Mouse (Mus musculus): Measurements from ENCODE around the gene Ldlrap1. TPM values are rescaled to one million over a fixed set of nuclear protein-coding genes. Genes with fewer than 3 reads are reported as not detected.

Ldlrap1 gene
- total RNA-seq, 2 experiments from 2014 or later = 3.9 to 5.6 TPM

DNA sequence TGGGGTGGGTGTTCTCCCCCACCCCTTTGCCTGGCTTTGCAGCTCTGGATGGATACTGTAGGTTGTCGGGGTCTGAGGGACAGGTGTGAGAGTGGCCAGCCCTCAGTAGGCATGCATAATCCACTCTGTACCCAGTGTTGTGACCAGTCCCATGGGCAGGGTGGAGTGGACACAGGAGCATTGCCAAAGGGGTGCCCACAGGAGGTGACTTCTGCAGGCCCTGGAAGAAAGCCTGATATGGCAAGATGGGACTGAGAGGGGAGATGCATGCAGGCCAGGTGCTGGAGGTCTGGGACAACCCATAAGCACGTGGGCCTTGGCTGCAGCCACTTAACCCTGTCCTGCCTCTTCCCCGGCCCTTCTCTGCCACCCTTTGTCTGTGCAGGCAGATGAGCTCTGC, 47.5 kb downstream of the Ldlrap1 start:
- DNase-seq (ENCODE audit: low spot score) = no peak

DNA sequence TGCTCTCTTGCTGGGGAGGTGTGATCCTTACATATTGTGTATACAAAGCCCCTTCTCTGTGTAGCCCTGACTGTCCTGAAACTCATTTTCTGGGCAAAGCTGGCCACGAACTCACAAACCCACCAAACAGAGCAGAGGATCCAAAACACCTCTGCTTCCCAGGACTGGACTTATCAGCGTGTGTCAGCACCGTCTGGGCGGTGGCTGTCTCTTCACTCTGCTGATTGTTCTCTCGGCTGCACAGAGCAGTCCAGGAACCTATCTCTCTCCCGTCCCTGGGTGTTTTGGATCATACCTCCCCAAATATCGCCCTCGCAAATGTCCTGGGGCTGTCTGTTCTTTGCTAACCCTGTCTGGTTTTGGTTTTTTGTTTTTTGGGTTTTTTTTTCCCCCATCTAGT, 48.3 kb downstream of the Ldlrap1 start:
- DNase-seq (ENCODE audit: low spot score) = no peak

DNA sequence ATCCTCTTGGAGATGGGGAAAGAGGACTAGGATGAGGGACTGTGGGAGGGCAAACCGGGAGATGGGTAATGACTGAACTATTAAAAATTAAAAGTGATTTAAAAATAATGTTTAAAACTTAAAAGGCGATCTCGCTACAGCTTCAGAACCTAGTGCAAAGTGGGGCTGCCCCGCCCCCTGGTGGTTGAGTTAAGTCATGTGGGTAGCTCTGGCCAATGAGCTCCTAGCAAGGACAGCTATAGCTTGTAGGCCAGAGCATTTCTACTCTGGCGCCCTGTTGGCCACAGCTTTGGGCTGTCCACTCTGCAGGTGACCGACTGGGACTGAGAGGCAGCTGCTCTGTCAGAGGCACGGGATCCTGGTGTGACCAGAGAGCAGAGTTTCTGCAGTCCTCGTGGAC, 53.9 kb downstream of the Ldlrap1 start:
- DNase-seq (ENCODE audit: low spot score) = peak; percentile 86

DNA sequence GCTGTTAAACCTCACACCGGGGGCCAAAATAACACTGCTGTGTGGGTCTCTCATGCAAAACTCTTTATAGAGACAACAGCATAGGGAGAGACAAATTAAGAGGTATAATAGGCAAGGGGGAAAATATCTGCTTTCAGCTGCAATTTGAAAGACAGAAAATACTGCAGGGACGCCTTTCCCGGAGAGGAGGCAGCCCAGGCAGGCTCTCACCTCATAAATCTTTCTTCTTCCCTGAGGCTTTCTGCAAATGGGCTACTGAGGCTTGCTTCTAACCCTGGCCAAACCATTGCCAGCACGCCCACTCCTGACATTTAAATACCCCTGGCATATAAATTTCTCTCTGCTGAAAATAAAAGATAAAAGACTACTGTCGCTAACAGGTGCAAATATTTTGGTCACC, 62.5 kb downstream of the Ldlrap1 start:
- DNase-seq (ENCODE audit: low spot score) = no peak

- no peak for DNase-seq (ENCODE audit: low spot score)
These were observed 63.2 kb downstream of the Ldlrap1 start for GRCm38 (mm10) chr4:134704590-134704989.

DNA sequence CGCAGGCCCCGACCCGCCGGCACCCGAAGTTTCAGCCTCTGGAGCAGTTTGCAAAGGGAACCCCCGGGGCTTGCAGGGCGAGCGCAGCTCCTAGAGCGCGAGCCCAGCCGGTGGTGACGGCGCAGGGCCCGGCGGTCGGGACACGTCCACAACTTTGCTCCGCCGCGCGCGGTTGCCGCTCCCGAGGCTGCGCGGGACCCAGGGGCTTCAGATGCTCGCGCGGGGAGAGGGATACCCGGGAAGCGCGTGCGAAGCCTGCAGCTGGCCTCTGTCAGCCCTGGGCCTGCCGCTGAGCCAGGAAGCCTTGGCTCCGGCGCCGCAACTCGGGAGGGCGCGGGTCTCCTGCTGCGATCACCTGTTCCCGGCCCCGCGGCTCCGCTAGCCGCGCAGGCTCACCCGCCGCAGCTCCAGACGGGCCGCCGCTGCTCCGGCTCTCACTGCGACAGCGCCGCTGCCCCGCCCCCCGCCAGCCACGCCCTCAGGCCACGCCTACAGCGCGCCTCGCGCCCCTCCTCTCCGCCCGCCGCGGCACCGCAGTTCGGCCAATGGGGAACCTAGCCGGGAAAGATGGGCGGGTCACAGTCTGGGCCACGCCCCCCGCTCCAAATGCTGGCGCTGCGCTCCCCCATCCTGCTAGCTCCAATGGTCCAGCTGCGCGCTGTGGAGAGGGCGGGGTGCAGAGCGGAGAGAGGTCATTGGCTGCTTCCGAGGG, 63.8 kb downstream of the Ldlrap1 start, which contains the start of gene Man1c1:
TSS of gene Man1c1 (minus strand) at position 456 of the 712 bp plus-strand sequence.
- DNase-seq (ENCODE audit: low spot score) = peak; percentile 99

- DNase-seq (ENCODE audit: low spot score) = peak; percentile 33
These were observed 64.6 kb downstream of the Ldlrap1 start for GRCm38 (mm10) chr4:134702981-134703834.

- DNase-seq (ENCODE audit: low spot score) = peak; percentile 70
These were observed 65.9 kb downstream of the Ldlrap1 start for GRCm38 (mm10) chr4:134701934-134702333.

DNA sequence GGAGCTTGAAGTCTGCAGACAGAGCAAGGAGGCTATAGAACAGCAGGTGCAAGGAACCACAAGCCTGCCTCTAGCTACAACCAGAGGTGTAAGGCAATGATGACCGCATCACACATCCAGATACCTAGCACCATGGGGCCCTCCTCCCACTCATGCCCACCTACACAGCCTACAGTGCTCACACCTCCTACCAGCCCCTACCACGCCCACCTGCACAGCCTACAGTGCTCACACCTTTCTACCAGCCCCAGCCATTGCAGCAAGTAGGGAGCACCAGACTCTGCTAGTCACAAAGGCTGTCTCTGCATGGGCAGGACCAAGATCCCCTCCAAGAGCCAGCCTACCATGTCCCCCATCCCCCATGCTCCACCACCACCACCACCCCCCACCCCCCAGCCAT, 66.9 kb downstream of the Ldlrap1 start:
- DNase-seq (ENCODE audit: low spot score) = no peak

GRCm38 (mm10) chr4:134693202-134693940, 74.5 kb downstream of the Ldlrap1 start:
- DNase-seq (ENCODE audit: low spot score) = no peak

DNA sequence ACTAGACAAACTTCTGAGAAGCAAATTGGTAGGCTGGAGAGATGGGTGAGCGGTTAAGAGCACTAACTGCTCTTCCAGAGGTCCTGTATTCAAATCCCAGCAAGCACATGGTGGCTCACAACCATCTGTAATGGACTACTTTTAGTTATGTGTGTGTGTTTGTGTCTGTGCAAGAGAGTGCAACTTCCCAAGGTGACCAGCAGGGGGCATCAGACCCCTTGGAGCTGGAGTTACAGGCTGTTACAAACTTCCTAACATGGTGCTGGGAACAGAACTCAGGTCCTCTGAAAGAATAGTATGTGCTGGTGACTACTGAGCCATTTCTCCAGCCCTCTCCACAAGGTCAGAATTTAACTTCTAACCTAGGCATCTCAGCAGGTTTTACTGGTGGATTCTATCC, 75.4 kb downstream of the Ldlrap1 start:
- no peak for DNase-seq (ENCODE audit: low spot score)

Other genes starting within 250 kb of the Ldlrap1 start
- gene Mtfr1l, start 232.6 kb downstream of the Ldlrap1 start, total RNA-seq (2021) = 100 to 1,000 TPM; 139 to 147 TPM
- 1 to 10 TPM; 4.2 to 4.9 TPM for gene Selenon, start 215.9 kb downstream of the Ldlrap1 start, total RNA-seq (2021)
- gene Man1c1, start 63.7 kb downstream of the Ldlrap1 start, total RNA-seq (2021) = 1 to 10 TPM; 2.5 to 3.6 TPM
- 10 to 100 TPM; 14.7 to 17.0 TPM for gene Maco1, start 85.3 kb upstream of the Ldlrap1 start, total RNA-seq (2021)
- not detected for gene Rhd, start 96.5 kb upstream of the Ldlrap1 start, total RNA-seq (2021)
- 10 to 100 TPM; 29.9 to 31.9 TPM for gene Tmem50a, start 147.0 kb upstream of the Ldlrap1 start, total RNA-seq (2021)
- 100 to 1,000 TPM; 149 to 155 TPM for gene Rsrp1, start 155.6 kb upstream of the Ldlrap1 start, total RNA-seq (2021)
- 10 to 100 TPM; 43.3 to 43.9 TPM for gene Syf2, start 162.9 kb upstream of the Ldlrap1 start, total RNA-seq (2021)